In the genomic region with DNA sequence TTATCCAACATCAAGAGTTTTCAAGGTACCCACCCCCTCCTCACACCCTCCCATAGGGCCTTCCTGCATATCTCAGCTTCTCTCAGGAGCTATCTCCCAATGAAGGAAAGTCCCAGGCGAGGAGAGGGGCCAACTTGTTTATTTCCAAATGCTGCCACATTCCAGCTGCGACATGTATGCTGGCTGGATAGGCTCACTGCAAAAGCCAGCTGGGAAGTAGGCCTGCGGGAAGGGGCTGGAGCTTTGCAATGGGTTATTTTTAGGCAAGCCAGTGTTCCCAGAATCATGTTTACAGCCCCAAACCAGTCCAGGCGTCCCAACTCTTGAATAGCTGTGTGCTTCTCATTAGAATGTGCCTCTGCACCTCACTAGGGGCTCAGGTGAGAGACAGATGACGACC, we compare ENCODE assay signal across 8 mouse cellular contexts. TPM values are rescaled to one million over a fixed set of nuclear protein-coding genes. Genes with fewer than 3 reads are reported as not detected.
DNase-seq lines count a peak whose midpoint lies in the region; ATAC-seq and TF ChIP-seq lines count a peak whose summit lies in the region.

No protein-coding gene starts in this region.

- H3K9ac ChIP-seq in embryonic facial prominence, embryonic 13.5 days = 0 out of 2 replicates have a peak overlapping the region, but pooled peaks have one; percentile 27
- peak overlapping the region; percentile 66 for H3K9ac ChIP-seq in heart, embryonic 16.5 days (ENCODE audit: low read length)
- H3K9ac ChIP-seq in midbrain, postnatal 0 days (replicated peaks; ENCODE audit: low read length, poor library complexity, severe bottlenecking) = no peak overlapping the region

- no peak overlapping the region for H3K4me3 ChIP-seq in embryonic facial prominence, embryonic 13.5 days
- no peak overlapping the region for H3K4me3 ChIP-seq in heart, embryonic 16.5 days (ENCODE audit: low read length)
- no peak overlapping the region for H3K4me3 ChIP-seq in midbrain, postnatal 0 days (ENCODE audit: low read depth, low read length)

- peak overlapping the region; percentile 79 for H3K27ac ChIP-seq in embryonic facial prominence, embryonic 13.5 days
- H3K27ac ChIP-seq in heart, embryonic 16.5 days (ENCODE audit: low read length) = peak overlapping the region; percentile 97
- H3K27ac ChIP-seq in midbrain, postnatal 0 days (ENCODE audit: low read depth, low read length) = peak overlapping the region; percentile 43; the same call in 1 of the 2 replicates

- peak; percentile 79 for DNase-seq in adipocyte (ENCODE audit: low spot score)
- peak; percentile 78 for DNase-seq in kidney, postnatal 14 days
- no peak for DNase-seq in midbrain, postnatal 0 days (ENCODE audit: low spot score)
- DNase-seq in spleen, adult 12 weeks (ENCODE audit: low spot score) = no peak

- H3K4me2 ChIP-seq in embryonic facial prominence, embryonic 13.5 days = no peak overlapping the region
- 0 out of 2 replicates have a peak overlapping the region, but pooled peaks have one; percentile 18 for H3K4me2 ChIP-seq in heart, embryonic 16.5 days (ENCODE audit: low read depth, low read length)
- no peak overlapping the region for H3K4me2 ChIP-seq in midbrain, postnatal 0 days (ENCODE audit: low read depth, low read length, poor library complexity, severe bottlenecking)

- no peaks in the 10 kb centered on the region for H3K9me3 ChIP-seq in embryonic facial prominence, embryonic 13.5 days
- H3K9me3 ChIP-seq in heart, embryonic 16.5 days (replicated peaks; ENCODE audit: control insufficient read depth, low read length) = no peaks in the 10 kb centered on the region
- no peaks in the 10 kb centered on the region for H3K9me3 ChIP-seq in midbrain, postnatal 0 days (ENCODE audit: low read length)

- 34% methylated on average over 5 of the region's 5 CpGs for WGBS in embryonic facial prominence, embryonic 13.5 days
- 21% methylated on average over 5 of the region's 5 CpGs for WGBS in heart, embryonic 16.5 days
- 59% methylated on average over 5 of the region's 5 CpGs for WGBS in midbrain, postnatal 0 days

- H3K36me3 ChIP-seq in embryonic facial prominence, embryonic 13.5 days = no peaks in the 10 kb centered on the region
- H3K36me3 ChIP-seq in heart, embryonic 16.5 days (ENCODE audit: control insufficient read depth, insufficient read depth) = no peaks in the 10 kb centered on the region
- no peaks in the 10 kb centered on the region for H3K36me3 ChIP-seq in midbrain, postnatal 0 days (ENCODE audit: insufficient read depth, low read length)

- ATAC-seq in embryonic facial prominence, embryonic 13.5 days (ENCODE audit: insufficient number of reproducible peaks, insufficient read depth, low FRiP score, low TSS enrichment, low read depth) = no peak
- ATAC-seq in heart, embryonic 16.5 days (replicated peaks; ENCODE audit: extremely low read depth, insufficient read depth, low FRiP score) = peak; percentile 71
- ATAC-seq in midbrain, postnatal 0 days (ENCODE audit: low FRiP score) = no peak
- no peak for ATAC-seq in monocyte, adult 5-6 weeks (replicated peaks; ENCODE audit: insufficient number of reproducible peaks, low FRiP score, low TSS enrichment, poor library complexity, severe bottlenecking)
- ATAC-seq in erythroid progenitor cell, adult 5-6 weeks (replicated peaks; ENCODE audit: low FRiP score, poor library complexity, severe bottlenecking) = no peak

- H3K27me3 ChIP-seq in embryonic facial prominence, embryonic 13.5 days = no peaks in the 10 kb centered on the region
- no peaks in the 10 kb centered on the region for H3K27me3 ChIP-seq in heart, embryonic 16.5 days (ENCODE audit: control insufficient read depth, insufficient read depth, low read length)
- H3K27me3 ChIP-seq in midbrain, postnatal 0 days (ENCODE audit: insufficient read depth, low read length) = no peaks in the 10 kb centered on the region

- no peak for TF ChIP-seq CTCF in midbrain, postnatal 0 days (IDR thresholded peaks at IDR 0.05)

- peaks cover 49% of the 10 kb centered on the region for H3K4me1 ChIP-seq in embryonic facial prominence, embryonic 13.5 days
- peaks cover 56% of the 10 kb centered on the region for H3K4me1 ChIP-seq in heart, embryonic 16.5 days (ENCODE audit: control insufficient read depth, insufficient read depth, low read length)
- H3K4me1 ChIP-seq in midbrain, postnatal 0 days (ENCODE audit: insufficient read depth, low read length) = 0 out of 2 replicates have a peak, but pooled peaks cover 3% of the 10 kb centered on the region

RNA-seq across cellular contexts. Expression of gene Ksr1, which starts 51.5 kb away (rescaled TPM):
- 3.3 and 3.6 TPM in 2 replicates for polyA plus RNA-seq in embryonic facial prominence, embryonic 13.5 days (2015; fragmentation: Nextera tagmentation; extraction: Ambion mirVana)
- 3.3 TPM in 2 replicates for polyA plus RNA-seq in heart, embryonic 16.5 days (2015; fragmentation: Nextera tagmentation; extraction: Ambion mirVana)
- total RNA-seq in midbrain, postnatal 0 days (2014; rRNA removed) = 33.7 and 38.1 TPM in 2 replicates
- polyA plus RNA-seq in midbrain, postnatal 0 days (2015; fragmentation: Nextera tagmentation; extraction: Ambion mirVana) = 2.6 and 3.2 TPM in 2 replicates
- 5.3 to 11.9 TPM (median 6.9 TPM) in 3 replicates for total RNA-seq in monocyte, adult 5-6 weeks (2017)
- total RNA-seq in erythroid progenitor cell, adult 5-6 weeks (2015; ENCODE audit: low replicate concordance) = 2.2 and 4.2 TPM in 2 replicates
- 0.51 and 1.5 TPM in 2 replicates for total RNA-seq in erythroid progenitor cell, adult 5-6 weeks (2017; ENCODE audit: low replicate concordance)

Comparison
In these comparisons a context has a peak if more than half of its experiments do, and no peak if none do; other contexts are left out.
1. DNase-seq: peak in adipocyte (single experiment) and kidney, postnatal 14 days (single experiment); none in midbrain, postnatal 0 days (single experiment) and spleen, adult 12 weeks (single experiment).
2. H3K27ac ChIP-seq: peak in every context shown above with its lines; median percentile 97 in heart, embryonic 16.5 days; 79 in embryonic facial prominence, embryonic 13.5 days; 43 in midbrain, postnatal 0 days.